Mouse (Mus musculus) heart, embryonic 11.5 days (tissue): ENCODE measurements at regions not wholly inside any gene's neighbourhood (a gene's known extent, or its start where the extent isn't known, plus 50 kb on each side); places are given as distances from the start of the nearest gene placed in this dataset.

Experiments
- ATAC-seq: fragments of 200-750 bp; cut with Nextera tagmentation; replicated peaks from 2 replicates; pipeline ENCODE4 v1.8.0; 2017; ENCODE audit warnings: moderate library complexity; ENCODE audit not compliant: insufficient number of reproducible peaks, low FRiP score, low TSS enrichment
- H3K27ac ChIP-seq: fragments of 300-500 bp; sonication (generic); 2 replicates; pipeline ENCODE4 v1.5.1; 2014; ENCODE audit warnings: mild to moderate bottlenecking, low read depth, low read length
- H3K27me3 ChIP-seq: fragments of 300-500 bp; sonication (generic); 2 replicates; pipeline ENCODE4 v1.6.1; 2014; ENCODE audit warnings: mild to moderate bottlenecking, low read length, mixed read lengths; ENCODE audit not compliant: control insufficient read depth, insufficient read depth
- H3K36me3 ChIP-seq: fragments of 300-500 bp; sonication (generic); 2 replicates; pipeline ENCODE4 v1.6.1; 2014; ENCODE audit warnings: mild to moderate bottlenecking, low read length, moderate library complexity, mixed read lengths; ENCODE audit not compliant: control insufficient read depth, insufficient read depth
- H3K4me1 ChIP-seq: fragments of 300-500 bp; sonication (generic); 2 replicates; pipeline ENCODE4 v1.6.1; 2014; ENCODE audit warnings: low read length; ENCODE audit not compliant: control insufficient read depth, insufficient read depth
- H3K4me2 ChIP-seq: fragments of 300-500 bp; sonication (generic); 2 replicates; pipeline ENCODE4 v1.6.1; 2014; ENCODE audit warnings: mild to moderate bottlenecking, moderate library complexity
- H3K4me3 ChIP-seq: fragments of 300-500 bp; sonication (generic); 2 replicates; pipeline ENCODE4 v1.5.1; 2014; ENCODE audit warnings: low read depth, low read length
- H3K9ac ChIP-seq: fragments of 300-500 bp; sonication (generic); 2 replicates; pipeline ENCODE4 v1.6.1; 2014; ENCODE audit warnings: mild to moderate bottlenecking, low read depth, low read length, moderate library complexity
- H3K9me3 ChIP-seq: fragments of 300-500 bp; sonication (generic); replicated peaks from 2 replicates; pipeline ENCODE4 v1.6.1; 2016; ENCODE audit warnings: low read length; ENCODE audit not compliant: control insufficient read depth
- WGBS: fragments of 180-500 bp; shearing (Covaris S2); extraction: QIAGEN DNeasy Blood & Tissue Kit; methylation state at CpG from one replicate; pipeline ENCODE4 v1.1.7; 2014; ENCODE audit not compliant: insufficient replicate concordance; 5-methylcytosine and 5-hydroxymethylcytosine counted together

DNA sequence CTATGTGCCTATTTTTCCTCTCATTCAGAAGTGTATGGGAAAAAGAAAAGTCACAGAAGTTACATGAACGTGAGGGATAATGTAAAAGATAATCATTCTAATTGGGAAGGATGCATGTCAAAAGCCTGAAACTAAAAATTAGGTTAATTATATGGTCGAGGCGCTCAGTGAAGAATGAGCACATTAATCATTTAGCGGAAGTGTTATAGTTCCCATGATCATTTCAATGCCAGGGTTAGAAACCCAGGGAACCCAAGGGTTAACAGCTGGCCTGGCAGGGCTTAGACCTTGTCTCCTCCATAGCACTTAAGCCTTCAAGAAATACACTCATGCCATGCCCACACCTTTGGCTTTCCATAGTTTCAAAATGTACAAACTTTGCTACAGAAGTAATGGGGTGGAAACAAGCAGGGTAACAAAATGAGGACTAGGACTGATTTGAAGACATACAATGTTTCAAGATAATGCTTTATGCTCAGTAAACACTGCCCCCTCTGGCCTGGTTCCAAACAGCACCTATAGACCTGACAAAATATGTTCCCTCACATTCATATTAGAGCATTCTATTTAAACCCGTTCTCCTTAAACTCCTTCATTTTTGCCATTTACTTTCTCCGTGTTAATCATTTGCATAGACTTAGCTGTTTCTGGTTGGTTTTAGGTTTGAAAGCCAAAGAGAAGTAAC is 240.6 kb upstream of the Tenm3 start:
- no peak for ATAC-seq
- Histone ChIP-seq H3K9ac (no peak overlapping the region), H3K4me1 (no peaks in the 10 kb centered on the region), H3K27me3 (no peaks in the 10 kb centered on the region), H3K27ac (no peak overlapping the region), H3K4me2 (no peak overlapping the region), H3K4me3 (no peak overlapping the region), H3K9me3 (no peaks in the 10 kb centered on the region), H3K36me3 (no peaks in the 10 kb centered on the region)
- 79% methylated on average over 6 of the region's 6 CpGs for WGBS

DNA sequence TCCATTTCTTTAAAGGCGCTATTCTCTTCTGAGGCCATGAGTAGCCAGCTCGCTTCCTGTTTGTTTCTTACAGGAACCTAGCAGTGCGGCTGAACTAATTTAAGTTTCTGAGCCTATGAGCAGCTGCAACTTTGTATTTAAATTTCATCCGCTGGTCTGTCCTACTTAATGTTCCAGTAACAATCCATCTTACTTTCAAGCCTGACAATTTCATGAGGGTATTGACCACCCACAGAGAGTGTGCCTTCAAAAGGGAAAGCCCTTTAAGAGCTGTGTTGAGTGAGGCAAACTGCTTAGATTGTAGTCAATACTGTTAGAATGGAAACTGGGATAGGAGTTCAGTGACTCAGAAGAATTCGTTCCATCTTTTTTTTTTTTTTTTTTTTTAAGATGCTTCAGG is 225.7 kb upstream of the Tenm3 start:
- no peak overlapping the region for H3K4me2 ChIP-seq
- H3K27ac ChIP-seq, result no peak overlapping the region
- WGBS, result 75% methylated on average over 5 of the region's 5 CpGs
- no peaks in the 10 kb centered on the region for H3K4me1 ChIP-seq
- ATAC-seq, result no peak
- no peaks in the 10 kb centered on the region for H3K27me3 ChIP-seq
- no peak overlapping the region for H3K9ac ChIP-seq
- no peaks in the 10 kb centered on the region for H3K9me3 ChIP-seq
- no peaks in the 10 kb centered on the region for H3K36me3 ChIP-seq
- H3K4me3 ChIP-seq, result no peak overlapping the region

DNA sequence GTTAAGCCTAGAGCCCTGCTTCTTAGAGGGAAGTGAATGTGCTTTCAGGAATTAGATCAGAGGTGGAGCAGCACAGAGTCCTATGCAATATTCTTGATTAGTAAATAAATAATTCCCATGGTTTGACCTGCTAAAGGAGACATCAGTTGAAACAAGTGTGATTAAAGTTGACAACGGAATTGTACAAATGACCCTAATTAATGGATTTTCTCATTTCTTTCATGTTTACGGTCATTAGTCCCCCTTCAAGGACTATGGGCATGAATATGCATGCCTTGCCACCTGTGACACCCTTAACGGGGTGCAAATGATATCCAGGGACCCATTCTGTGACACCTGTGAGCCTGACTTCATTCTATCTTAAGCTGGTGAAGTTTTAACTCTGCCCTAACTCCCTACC is 219.5 kb upstream of the Tenm3 start:
- Histone ChIP-seq H3K9ac (no peak overlapping the region), H3K9me3 (no peaks in the 10 kb centered on the region), H3K27ac (no peak overlapping the region), H3K27me3 (no peaks in the 10 kb centered on the region), H3K4me1 (no peaks in the 10 kb centered on the region), H3K36me3 (no peaks in the 10 kb centered on the region), H3K4me2 (no peak overlapping the region), H3K4me3 (no peak overlapping the region)
- 44% methylated on average over 3 of the region's 3 CpGs for WGBS
- ATAC-seq, result no peak

DNA sequence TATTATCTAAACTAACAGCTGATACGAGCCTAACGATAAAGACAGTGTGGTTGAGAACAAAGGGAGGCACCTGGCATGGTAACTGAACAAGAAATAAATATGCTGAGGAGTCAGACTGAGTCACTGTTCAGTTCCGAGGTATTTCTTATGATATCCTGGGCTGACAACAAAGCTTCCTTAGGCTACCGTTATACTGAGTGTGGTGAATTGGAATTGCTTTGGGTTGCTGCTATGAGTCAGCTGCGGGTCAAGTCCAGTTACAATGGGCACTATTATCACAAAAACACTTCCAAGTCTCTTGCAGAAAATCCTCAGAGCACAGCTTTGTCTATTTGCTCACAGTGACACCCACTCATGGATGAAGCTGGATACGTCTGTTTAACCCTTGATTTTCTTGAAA is 199.5 kb upstream of the Tenm3 start:
- Histone ChIP-seq H3K27ac (no peak overlapping the region), H3K4me3 (no peak overlapping the region), H3K9me3 (no peaks in the 10 kb centered on the region), H3K9ac (no peak overlapping the region), H3K4me2 (no peak overlapping the region), H3K4me1 (no peaks in the 10 kb centered on the region), H3K36me3 (no peaks in the 10 kb centered on the region), H3K27me3 (no peaks in the 10 kb centered on the region)
- 72% methylated on average over 6 of the region's 6 CpGs for WGBS
- ATAC-seq, result no peak

DNA sequence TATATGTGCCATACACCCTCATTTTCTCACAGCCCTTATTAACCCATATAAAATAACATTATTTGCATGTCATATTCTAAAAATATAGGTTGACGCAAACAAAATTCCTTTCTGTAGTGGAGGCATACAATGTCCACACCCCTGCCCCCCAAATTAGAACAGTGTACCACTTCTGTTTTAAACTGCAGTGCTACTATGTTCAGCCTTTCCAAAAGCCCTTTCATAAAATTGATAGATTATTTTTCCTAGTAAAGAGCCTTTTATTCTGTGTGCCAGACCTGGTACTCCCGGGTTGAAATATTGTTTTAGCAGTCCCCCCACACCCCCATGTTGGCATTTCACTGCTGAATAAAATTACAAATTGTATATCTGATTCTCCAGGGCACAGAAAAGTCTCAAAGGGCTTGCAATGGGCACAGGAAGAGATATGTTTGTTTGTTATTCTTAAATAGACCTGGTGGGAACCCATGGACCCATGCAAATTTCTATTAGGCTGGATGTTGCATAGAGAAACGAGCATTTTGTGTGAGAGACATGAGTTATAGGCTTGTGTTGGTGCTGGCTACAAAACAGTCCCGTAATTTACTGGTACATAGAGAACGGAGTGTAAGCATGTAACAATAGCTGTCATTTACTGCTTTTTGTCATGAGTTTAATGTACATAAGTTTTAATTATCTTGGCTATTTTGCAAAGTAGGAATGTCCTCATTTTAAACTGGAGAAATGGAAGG is 192.4 kb upstream of the Tenm3 start:
- H3K4me2 ChIP-seq, result no peak overlapping the region
- H3K36me3 ChIP-seq, result no peaks in the 10 kb centered on the region
- 74% methylated on average over 5 of the region's 5 CpGs for WGBS
- no peaks in the 10 kb centered on the region for H3K27me3 ChIP-seq
- H3K4me3 ChIP-seq, result no peak overlapping the region
- no peak for ATAC-seq
- no peak overlapping the region for H3K9ac ChIP-seq
- H3K9me3 ChIP-seq, result no peaks in the 10 kb centered on the region
- no peak overlapping the region for H3K27ac ChIP-seq
- no peaks in the 10 kb centered on the region for H3K4me1 ChIP-seq

DNA sequence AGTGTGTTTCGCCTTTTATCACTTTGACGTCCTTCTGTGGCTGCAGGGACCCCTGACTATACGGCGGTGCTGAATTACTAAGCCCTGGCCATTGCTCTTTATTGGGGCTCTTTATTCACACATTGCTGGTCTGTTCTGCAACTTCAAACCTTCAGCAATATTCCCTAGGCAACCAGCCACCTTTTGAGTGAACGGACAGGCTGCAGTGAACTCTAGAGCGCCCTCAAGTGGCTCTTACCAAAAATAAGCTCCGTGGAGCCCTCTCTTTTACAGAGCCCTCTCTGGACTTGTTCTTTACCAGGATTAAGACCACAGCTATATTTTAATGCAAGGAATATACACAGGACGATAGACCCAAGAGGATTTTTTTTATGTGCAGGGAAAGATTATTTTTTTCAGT is 191.8 kb upstream of the Tenm3 start:
- H3K4me1 ChIP-seq, result no peaks in the 10 kb centered on the region
- WGBS, result 45% methylated on average over 8 of the region's 8 CpGs
- no peak overlapping the region for H3K4me2 ChIP-seq
- H3K27me3 ChIP-seq, result no peaks in the 10 kb centered on the region
- no peaks in the 10 kb centered on the region for H3K36me3 ChIP-seq
- no peak overlapping the region for H3K4me3 ChIP-seq
- no peak for ATAC-seq
- H3K9me3 ChIP-seq, result no peaks in the 10 kb centered on the region
- H3K27ac ChIP-seq, result no peak overlapping the region
- H3K9ac ChIP-seq, result no peak overlapping the region

DNA sequence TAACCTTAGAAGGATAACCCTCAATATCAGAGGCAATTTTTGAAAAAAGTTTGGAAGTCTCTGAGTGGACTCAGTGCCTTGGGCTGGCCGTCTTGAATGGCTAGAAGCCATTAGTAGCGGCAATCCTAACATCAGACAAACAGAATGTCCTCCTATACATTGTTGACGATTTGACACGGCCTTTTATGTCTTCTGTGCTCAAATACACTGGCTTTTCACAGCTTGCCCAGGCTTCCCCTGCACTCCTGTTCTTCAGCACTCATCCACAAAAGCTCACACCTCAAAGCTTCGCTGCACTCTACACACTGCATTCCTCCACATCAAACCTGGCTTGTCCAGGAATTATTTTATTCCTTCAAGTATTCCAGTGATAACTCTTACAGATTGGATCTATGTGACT is 186.5 kb upstream of the Tenm3 start:
- no peak overlapping the region for H3K4me2 ChIP-seq
- no peaks in the 10 kb centered on the region for H3K9me3 ChIP-seq
- no peaks in the 10 kb centered on the region for H3K4me1 ChIP-seq
- no peaks in the 10 kb centered on the region for H3K27me3 ChIP-seq
- no peak overlapping the region for H3K27ac ChIP-seq
- H3K4me3 ChIP-seq, result no peak overlapping the region
- H3K9ac ChIP-seq, result no peak overlapping the region
- WGBS, result 80% methylated on average over 5 of the region's 5 CpGs
- H3K36me3 ChIP-seq, result no peaks in the 10 kb centered on the region
- ATAC-seq, result no peak

DNA sequence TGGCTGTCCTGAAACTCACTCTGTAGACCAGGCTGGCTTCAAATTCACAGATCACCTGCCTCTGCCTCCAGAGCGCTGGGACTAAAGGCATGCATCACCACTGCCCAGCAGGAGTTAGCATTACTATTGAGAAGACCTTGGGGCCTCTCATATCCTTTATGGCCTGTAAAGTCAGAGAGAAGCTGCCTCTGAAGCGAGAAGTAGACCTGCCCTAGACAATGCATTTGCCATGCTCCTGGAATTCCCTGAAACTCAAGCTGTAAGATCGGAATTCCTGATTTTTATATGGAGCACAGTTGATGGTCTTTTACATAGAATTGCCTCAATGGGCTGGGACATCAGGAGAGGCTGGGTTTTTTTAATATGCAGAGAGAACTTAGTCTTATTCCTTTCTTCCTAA is 174.0 kb upstream of the Tenm3 start:
- WGBS, result 77% methylated on average over 3 of the region's 3 CpGs
- no peak overlapping the region for H3K4me3 ChIP-seq
- ATAC-seq, result no peak
- no peaks in the 10 kb centered on the region for H3K9me3 ChIP-seq
- no peaks in the 10 kb centered on the region for H3K27me3 ChIP-seq
- no peaks in the 10 kb centered on the region for H3K36me3 ChIP-seq
- no peaks in the 10 kb centered on the region for H3K4me1 ChIP-seq
- no peak overlapping the region for H3K27ac ChIP-seq
- no peak overlapping the region for H3K9ac ChIP-seq
- H3K4me2 ChIP-seq, result no peak overlapping the region

DNA sequence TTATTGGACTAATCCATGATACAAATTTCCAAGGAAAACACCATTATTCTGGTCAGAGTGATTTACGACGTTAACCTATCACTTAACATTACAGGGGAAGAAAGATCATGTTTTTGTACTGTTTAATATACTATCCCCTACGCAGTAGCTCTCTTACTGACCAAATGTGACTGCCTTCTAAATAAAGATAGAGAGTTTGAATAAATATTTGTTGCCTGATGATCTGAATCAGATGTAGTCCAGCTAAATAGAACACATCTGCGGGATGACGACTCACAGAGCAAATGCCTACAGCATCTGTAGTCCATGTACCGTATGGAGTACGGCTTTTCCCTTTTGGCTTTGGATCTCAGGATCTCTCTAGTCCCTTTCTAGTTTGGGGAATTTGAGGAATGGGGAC is 171.9 kb upstream of the Tenm3 start:
- H3K4me1 ChIP-seq, result no peaks in the 10 kb centered on the region
- no peaks in the 10 kb centered on the region for H3K27me3 ChIP-seq
- no peaks in the 10 kb centered on the region for H3K9me3 ChIP-seq
- no peak overlapping the region for H3K27ac ChIP-seq
- no peak overlapping the region for H3K9ac ChIP-seq
- H3K36me3 ChIP-seq, result no peaks in the 10 kb centered on the region
- no peak overlapping the region for H3K4me2 ChIP-seq
- 83% methylated on average over 7 of the region's 7 CpGs for WGBS
- no peak overlapping the region for H3K4me3 ChIP-seq
- ATAC-seq, result no peak
